Mouse (Mus musculus) MEL (cell line): Measurements from ENCODE around the gene Klf6. TPM values are rescaled to one million over a fixed set of nuclear protein-coding genes. Genes with fewer than 3 reads are reported as not detected.

Source experiments
- DNase-seq: peaks from one replicate; pipeline ENCODE4 v3.0.0; 2011; ENCODE audit warnings: low read depth, low spot score
- H3K27ac ChIP-seq: 2 replicates; pipeline ENCODE4 v1.5.1; 2012; ENCODE audit warnings: low read depth, mild to moderate bottlenecking, control low read depth, low read length, moderate library complexity; ENCODE audit not compliant: control insufficient read depth
- H3K27me3 ChIP-seq, 2 experiments: fragments of 150-350 bp in 1 of 2; sonication (generic) in 1 of 2; 2 replicates each; pipeline ENCODE4 v1.6.1; 2012; ENCODE audit warnings: low read length in 2 of 2, mild to moderate bottlenecking in 2 of 2, improper control_type of control experiment in 1 of 2, moderate library complexity in 1 of 2; ENCODE audit not compliant: insufficient read depth in 2 of 2, control insufficient read depth in 1 of 2
- H3K36me3 ChIP-seq, 2 experiments: 2 replicates each; pipeline ENCODE4 v1.6.1; 2012 to 2014; ENCODE audit warnings: low read length in 2 of 2, improper control_type of control experiment in 1 of 2, inconsistent platforms in 1 of 2, mild to moderate bottlenecking in 1 of 2; ENCODE audit not compliant: insufficient read depth in 2 of 2, control insufficient read depth in 1 of 2
- H3K4me1 ChIP-seq, 2 experiments: fragments of 150-350 bp in 1 of 2; sonication (generic) in 1 of 2; 2 replicates each; pipeline ENCODE4 v1.6.1; 2012; ENCODE audit warnings: low read length in 2 of 2, improper control_type of control experiment in 1 of 2, mild to moderate bottlenecking in 1 of 2; ENCODE audit not compliant: insufficient read depth in 2 of 2, control insufficient read depth in 1 of 2
- H3K4me3 ChIP-seq, 2 experiments: fragments of 150-350 bp in 1 of 2; sonication (generic) in 1 of 2; 2 replicates each; pipeline ENCODE4 v1.5.1; 2012; ENCODE audit warnings: low read depth in 2 of 2, low read length in 2 of 2, mild to moderate bottlenecking in 2 of 2, moderate library complexity in 2 of 2, control low read depth in 1 of 2, improper control_type of control experiment in 1 of 2; ENCODE audit not compliant: control insufficient read depth in 1 of 2, insufficient read depth in 1 of 2
- H3K79me2 ChIP-seq: 2 replicates; pipeline ENCODE4 v1.6.1; 2012; ENCODE audit warnings: mild to moderate bottlenecking, low read length, moderate library complexity; ENCODE audit not compliant: control insufficient read depth, poor library complexity, insufficient read depth
- H3K9ac ChIP-seq: 2 replicates; pipeline ENCODE4 v1.6.1; 2012; ENCODE audit warnings: low read depth, mild to moderate bottlenecking, control low read depth, low read length, moderate library complexity; ENCODE audit not compliant: control insufficient read depth, poor library complexity, severe bottlenecking
- H3K9me3 ChIP-seq: fragments of 150-350 bp; sonication (generic); replicated peaks from 2 replicates; pipeline ENCODE4 v1.6.1; 2012; ENCODE audit warnings: mild to moderate bottlenecking, low read length, improper control_type of control experiment, moderate library complexity; ENCODE audit not compliant: insufficient read depth
- CHD1 ChIP-seq: IDR thresholded peaks from 2 replicates; pipeline ENCODE4 v1.6.1; 2012; ENCODE audit warnings: low read depth, mild to moderate bottlenecking, inconsistent platforms, low read length, improper control_type of control experiment
- CTCF ChIP-seq, 3 experiments: IDR thresholded peaks in 2 of 3; conservative IDR thresholded peaks in 1 of 3; 2 replicates each; pipeline ENCODE4 v1.5.1; 2011 to 2012; ENCODE audit warnings: low read length in 3 of 3, low read depth in 2 of 3, mild to moderate bottlenecking in 2 of 3, improper control_type of control experiment in 1 of 3, inconsistent platforms in 1 of 3, mixed read lengths in 1 of 3, moderate library complexity in 1 of 3; ENCODE audit not compliant: control insufficient read depth in 1 of 3, insufficient read depth in 1 of 3, poor library complexity in 1 of 3, severe bottlenecking in 1 of 3
- E2F4 ChIP-seq: IDR thresholded peaks from 2 replicates; pipeline ENCODE4 v1.6.1; 2011; ENCODE audit warnings: low read depth, low read length, improper control_type of control experiment, borderline replicate concordance
- ETS1 ChIP-seq: IDR thresholded peaks from 2 replicates; pipeline ENCODE4 v1.6.1; 2012; ENCODE audit warnings: low read depth, mild to moderate bottlenecking, inconsistent platforms, low read length, improper control_type of control experiment, moderate library complexity
- HCFC1 ChIP-seq: IDR thresholded peaks from 2 replicates; pipeline ENCODE4 v1.6.1; 2012; ENCODE audit warnings: low read depth, mild to moderate bottlenecking, inconsistent platforms, low read length, improper control_type of control experiment, moderate library complexity
- JUND ChIP-seq: IDR thresholded peaks from 2 replicates; pipeline ENCODE4 v1.6.1; 2011; ENCODE audit warnings: low read depth, mild to moderate bottlenecking, improper control_type of control experiment, low read length
- KAT2A ChIP-seq: conservative IDR thresholded peaks from 2 replicates; pipeline ENCODE4 v1.6.1; 2012; ENCODE audit warnings: low read depth, low read length, improper control_type of control experiment, inconsistent platforms
- MAFK ChIP-seq: IDR thresholded peaks from 2 replicates; pipeline ENCODE4 v1.6.1; 2011; ENCODE audit warnings: low read depth, mild to moderate bottlenecking, low read length, improper control_type of control experiment, borderline replicate concordance
- MAX ChIP-seq: IDR thresholded peaks from 2 replicates; pipeline ENCODE4 v1.6.1; 2011; ENCODE audit warnings: low read length, improper control_type of control experiment
- MXI1 ChIP-seq: IDR thresholded peaks from 2 replicates; pipeline ENCODE4 v1.6.1; 2011; ENCODE audit warnings: mild to moderate bottlenecking, low read depth, low read length, improper control_type of control experiment
- MYB ChIP-seq: IDR thresholded peaks from 2 replicates; pipeline ENCODE4 v1.6.1; 2011; ENCODE audit warnings: mild to moderate bottlenecking, low read depth, low read length, improper control_type of control experiment
- MYC ChIP-seq: IDR thresholded peaks from 2 replicates; pipeline ENCODE4 v1.6.1; 2011; ENCODE audit warnings: low read depth, mild to moderate bottlenecking, low read length, improper control_type of control experiment, moderate library complexity
- POLR2A ChIP-seq, 2 experiments: IDR thresholded peaks; 2 replicates each; pipeline ENCODE4 v1.6.1; 2011 to 2012; ENCODE audit warnings: low read length in 2 of 2, mild to moderate bottlenecking in 2 of 2, control low read depth in 1 of 2, improper control_type of control experiment in 1 of 2, low read depth in 1 of 2, moderate library complexity in 1 of 2; ENCODE audit not compliant: control insufficient read depth in 1 of 2, insufficient read depth in 1 of 2, poor library complexity in 1 of 2
- POLR2AphosphoS2 ChIP-seq: IDR thresholded peaks from 2 replicates; pipeline ENCODE4 v1.6.1; 2011; ENCODE audit warnings: low read length, improper control_type of control experiment
- POLR2AphosphoS5 ChIP-seq: IDR thresholded peaks from 2 replicates; pipeline ENCODE4 v1.6.1; 2012; ENCODE audit warnings: low read depth, borderline replicate concordance, mild to moderate bottlenecking, inconsistent platforms, low read length, moderate library complexity, mixed read lengths
- RAD21 ChIP-seq: IDR thresholded peaks from 2 replicates; pipeline ENCODE4 v1.6.1; 2011; ENCODE audit warnings: mild to moderate bottlenecking, low read depth, low read length, improper control_type of control experiment
- SIN3A ChIP-seq: IDR thresholded peaks from 2 replicates; pipeline ENCODE4 v1.6.1; 2012; ENCODE audit warnings: low read length, improper control_type of control experiment, inconsistent platforms
- TBP ChIP-seq: IDR thresholded peaks from 2 replicates; pipeline ENCODE4 v1.8.0; 2011; ENCODE audit warnings: low read depth, low read length, improper control_type of control experiment
- TCF12 ChIP-seq: IDR thresholded peaks from 2 replicates; pipeline ENCODE4 v1.6.1; 2014; ENCODE audit warnings: low read depth, mild to moderate bottlenecking, inconsistent platforms, low read length, improper control_type of control experiment, moderate library complexity
- UBTF ChIP-seq: IDR thresholded peaks from 2 replicates; pipeline ENCODE4 v1.6.1; 2012; ENCODE audit warnings: low read depth, mild to moderate bottlenecking, inconsistent platforms, low read length, improper control_type of control experiment, moderate library complexity, borderline replicate concordance; ENCODE audit not compliant: insufficient read depth
- USF1 ChIP-seq: IDR thresholded peaks from 2 replicates; pipeline ENCODE4 v1.6.1; 2014; ENCODE audit warnings: low read depth, mild to moderate bottlenecking, inconsistent platforms, low read length, improper control_type of control experiment, moderate library complexity
- USF2 ChIP-seq, 2 experiments: IDR thresholded peaks; 2 replicates each; pipeline ENCODE4 v1.6.1; 2011 to 2012; ENCODE audit warnings: improper control_type of control experiment in 2 of 2, low read length in 2 of 2, borderline replicate concordance in 1 of 2, inconsistent platforms in 1 of 2, low read depth in 1 of 2, mild to moderate bottlenecking in 1 of 2; ENCODE audit not compliant: insufficient read depth in 1 of 2
- ZC3H11A ChIP-seq: IDR thresholded peaks from 2 replicates; pipeline ENCODE4 v1.6.1; 2012; ENCODE audit warnings: low read depth, mild to moderate bottlenecking, inconsistent platforms, low read length, improper control_type of control experiment
- ZKSCAN1 ChIP-seq: IDR thresholded peaks from 2 replicates; pipeline ENCODE4 v1.6.1; 2012; ENCODE audit warnings: low read depth, mild to moderate bottlenecking, inconsistent platforms, low read length, improper control_type of control experiment, moderate library complexity
- ZNF384 ChIP-seq: IDR thresholded peaks from 2 replicates; pipeline ENCODE4 v1.6.1; 2012; ENCODE audit warnings: low read depth, mild to moderate bottlenecking, inconsistent platforms, low read length, improper control_type of control experiment
- polyA plus RNA-seq, 2 experiments: library from polyadenylated mRNA; stranded (reverse) in 1 of 2; unstranded in 1 of 2; fragments of >175 nt in 1 of 2; fragments of >200 nt in 1 of 2; gene quantifications; 2 replicates each; pipeline versions ENCODE4 v1.2.1 to v1.2.4; 2012; ENCODE audit warnings: low replicate concordance in 2 of 2, low read depth in 1 of 2; ENCODE audit not compliant: insufficient read length in 2 of 2, insufficient read depth in 1 of 2, missing spikeins in 1 of 2
- total RNA-seq: library from RNA; depleted of rRNA; stranded (reverse); fragments of 300-350 nt; gene quantifications from 2 replicates; pipeline ENCODE4 v1.2.3, GENCODE M21; 2012

The Klf6 gene
- total and polyA plus RNA-seq, 3 experiments = 2.0 to 4.6 TPM; not detected in 1

- H3K27me3 ChIP-seq = peaks cover 2% of the 10 kb centered on the region in 2 experiments; a peak in 2 of 4 replicates
- H3K9me3 ChIP-seq = no peaks in the 10 kb centered on the region
- no peaks in the 10 kb centered on the region for H3K79me2 ChIP-seq
- H3K36me3 ChIP-seq = no peaks in the 10 kb centered on the region
- no peak for TF ChIP-seq MYC
- no peak for TF ChIP-seq POLR2AphosphoS2
- TF ChIP-seq ZC3H11A = no peak
- no peak for TF ChIP-seq UBTF
- TF ChIP-seq, all 39 proteins: peak for 0
- Histone ChIP-seq H3K9ac (no peak overlapping the region), H3K27ac (no peak overlapping the region), H3K4me3 (no peak overlapping the region), H3K4me1 (no peaks in the 10 kb centered on the region)
- DNase-seq = no peak
Observed at GRCm38 (mm10) chr13:5895851-5896250, 34.6 kb downstream of the Klf6 start.

GRCm38 (mm10) chr13:5897176-5897959 is 36.1 kb downstream of the Klf6 start:
- Histone ChIP-seq H3K27me3 (peaks cover 0 to 2% of the 10 kb centered on the region in 2 experiments; a peak in 2 of 4 replicates), H3K9me3 (no peaks in the 10 kb centered on the region), H3K4me1 (no peaks in the 10 kb centered on the region), H3K4me3 (no peak overlapping the region), H3K36me3 (no peaks in the 10 kb centered on the region), H3K27ac (no peak overlapping the region), H3K79me2 (no peaks in the 10 kb centered on the region)
- no peak for DNase-seq
- no peak for TF ChIP-seq CTCF (IDR thresholded peaks at IDR 0.05 in 2 of 3, conservative IDR thresholded peaks at IDR 0.05 in 1 of 3; ENCODE audit: control insufficient read depth in 1 of 3, insufficient read depth in 1 of 3, low read depth in 2 of 3, low read length in 3 of 3, poor library complexity in 1 of 3, severe bottlenecking in 1 of 3)
- TF ChIP-seq JUND = no peak
- TF ChIP-seq USF1 = no peak
- no peak for TF ChIP-seq HCFC1
- no peak for TF ChIP-seq RAD21
- TF ChIP-seq MYC = no peak
- TF ChIP-seq UBTF = no peak
- TF ChIP-seq MAFK = no peak
- TF ChIP-seq MXI1 = no peak
- TF ChIP-seq E2F4 = no peak
- TF ChIP-seq MAX = no peak
- TF ChIP-seq CHD1 = no peak
- TF ChIP-seq, all 39 proteins: peak for 0
- no peak overlapping the region for H3K9ac ChIP-seq

- H3K4me3 ChIP-seq = no peak overlapping the region
- H3K4me1 ChIP-seq = no peaks in the 10 kb centered on the region
- no peak overlapping the region for H3K27ac ChIP-seq
- H3K79me2 ChIP-seq = no peaks in the 10 kb centered on the region
- peaks cover 0 to 2% of the 10 kb centered on the region in 2 experiments; a peak in 2 of 4 replicates for H3K27me3 ChIP-seq
- no peaks in the 10 kb centered on the region for H3K36me3 ChIP-seq
- no peak for DNase-seq
- H3K9ac ChIP-seq = no peak overlapping the region
- no peaks in the 10 kb centered on the region for H3K9me3 ChIP-seq
- TF ChIP-seq POLR2AphosphoS5 (no peak), KAT2A (no peak), TBP (no peak), SIN3A (no peak), MYB (no peak), POLR2A (IDR thresholded peaks at IDR 0.05; ENCODE audit: control insufficient read depth in 1 of 2, insufficient read depth in 1 of 2, low read depth in 1 of 2, low read length in 2 of 2, poor library complexity in 1 of 2) (no peak), TCF12 (no peak), ETS1 (no peak), ZNF384 (no peak), USF2 (IDR thresholded peaks at IDR 0.05; ENCODE audit: borderline replicate concordance in 1 of 2, insufficient read depth in 1 of 2, low read depth in 1 of 2, low read length in 2 of 2) (no peak), USF1 (no peak), RAD21 (no peak), ZKSCAN1 (no peak), CTCF (IDR thresholded peaks at IDR 0.05 in 2 of 3, conservative IDR thresholded peaks at IDR 0.05 in 1 of 3; ENCODE audit: control insufficient read depth in 1 of 3, insufficient read depth in 1 of 3, low read depth in 2 of 3, low read length in 3 of 3, poor library complexity in 1 of 3, severe bottlenecking in 1 of 3) (no peak)
Observed at GRCm38 (mm10) chr13:5899021-5899420, 37.7 kb downstream of the Klf6 start.
